Mouse (Mus musculus) ES-E14 (cell line): ENCODE measurements around the gene Yeats4.

Experiments
- CHD2 ChIP-seq: IDR thresholded peaks from 2 replicates; pipeline ENCODE4 v1.6.1; 2014; ENCODE audit warnings: mild to moderate bottlenecking, low read depth, low read length, inconsistent platforms
- HCFC1 ChIP-seq: IDR thresholded peaks from 2 replicates; pipeline ENCODE4 v1.6.1; 2012; ENCODE audit warnings: low read length, inconsistent platforms, borderline replicate concordance; ENCODE audit not compliant: insufficient read depth
- MAFK ChIP-seq: IDR thresholded peaks from 2 replicates; pipeline ENCODE4 v1.6.1; 2014; ENCODE audit warnings: mild to moderate bottlenecking, low read depth, low read length, inconsistent platforms; ENCODE audit not compliant: insufficient read depth
- ZC3H11A ChIP-seq: IDR thresholded peaks from 2 replicates; pipeline ENCODE4 v1.6.1; 2012; ENCODE audit warnings: low read depth, mild to moderate bottlenecking, inconsistent platforms, low read length, borderline replicate concordance
- ZNF384 ChIP-seq: IDR thresholded peaks from 2 replicates; pipeline ENCODE4 v1.6.1; 2012; ENCODE audit warnings: low read depth, low read length, inconsistent platforms

GRCm38 (mm10) chr10:117216793-117217192 is 7.5 kb downstream of the Yeats4 start:
- TF ChIP-seq MAFK, result no peak
- TF ChIP-seq ZC3H11A, result no peak; the same call in 1 of the 2 replicates
- no peak for TF ChIP-seq ZNF384
- no peak for TF ChIP-seq CHD2
- no peak for TF ChIP-seq HCFC1
